Mouse (Mus musculus) spleen, postnatal 14 days (tissue): ENCODE results near the gene 7530416G11Rik.

Experiments
- DNase-seq, 2 experiments: peaks; one replicate each; pipeline ENCODE4 v3.0.0; 2021 to 2022; ENCODE audit warnings: low spot score in 2 of 2

The 7530416G11Rik gene

GRCm38 (mm10) chr15:85479919-85480318 lies 23.1 kb downstream of the 7530416G11Rik start:
- DNase-seq: no peak

GRCm38 (mm10) chr15:85479365-85479764 lies 23.7 kb downstream of the 7530416G11Rik start:
- no peak for DNase-seq

GRCm38 (mm10) chr15:85477584-85477983 lies 25.4 kb downstream of the 7530416G11Rik start:
- DNase-seq: peak; percentile 25 to 52

- DNase-seq: no peak
Measured at GRCm38 (mm10) chr15:85474697-85475096, 28.3 kb downstream of the 7530416G11Rik start.

GRCm38 (mm10) chr15:85469401-85469800 lies 33.6 kb downstream of the 7530416G11Rik start:
- DNase-seq: no peak

GRCm38 (mm10) chr15:85466456-85467067 lies 36.5 kb downstream of the 7530416G11Rik start:
- DNase-seq: no peak

- no peak for DNase-seq
Measured at GRCm38 (mm10) chr15:85464823-85465565, 38.0 kb downstream of the 7530416G11Rik start.

- no peak for DNase-seq
Measured at GRCm38 (mm10) chr15:85464190-85464589, 38.8 kb downstream of the 7530416G11Rik start.

- DNase-seq: no peak
Measured at GRCm38 (mm10) chr15:85463027-85463790, 39.8 kb downstream of the 7530416G11Rik start.

- no peak for DNase-seq
Measured at GRCm38 (mm10) chr15:85462138-85462537, 40.9 kb downstream of the 7530416G11Rik start.

- DNase-seq: no peak
Measured at GRCm38 (mm10) chr15:85461541-85461940, 41.5 kb downstream of the 7530416G11Rik start.

GRCm38 (mm10) chr15:85458631-85459082 lies 44.4 kb downstream of the 7530416G11Rik start:
- no peak for DNase-seq

GRCm38 (mm10) chr15:85457838-85458237 lies 45.2 kb downstream of the 7530416G11Rik start:
- no peak for DNase-seq

GRCm38 (mm10) chr15:85456891-85457290 lies 46.1 kb downstream of the 7530416G11Rik start:
- DNase-seq: no peak

GRCm38 (mm10) chr15:85446652-85447051 lies 56.4 kb downstream of the 7530416G11Rik start:
- DNase-seq: no peak
